Mouse (Mus musculus): ENCODE measurements at regions not wholly inside any gene's neighbourhood (a gene's known extent, or its start where the extent isn't known, plus 50 kb on each side); places are given as distances from the start of the nearest gene placed in this dataset.
"Not testable (repeated sequence)": the region's sequence is repeated elsewhere in the genome, so short reads cannot be mapped to it uniquely, and the experiment has no call there.

GRCm38 (mm10) chr13:50906431-50906830 lies 194.2 kb upstream of the Spin1 start:
- not testable (repeated sequence) for H3K27me3 ChIP-seq (replicated peaks; ENCODE audit: control insufficient read depth, insufficient read depth, low read length)

DNA sequence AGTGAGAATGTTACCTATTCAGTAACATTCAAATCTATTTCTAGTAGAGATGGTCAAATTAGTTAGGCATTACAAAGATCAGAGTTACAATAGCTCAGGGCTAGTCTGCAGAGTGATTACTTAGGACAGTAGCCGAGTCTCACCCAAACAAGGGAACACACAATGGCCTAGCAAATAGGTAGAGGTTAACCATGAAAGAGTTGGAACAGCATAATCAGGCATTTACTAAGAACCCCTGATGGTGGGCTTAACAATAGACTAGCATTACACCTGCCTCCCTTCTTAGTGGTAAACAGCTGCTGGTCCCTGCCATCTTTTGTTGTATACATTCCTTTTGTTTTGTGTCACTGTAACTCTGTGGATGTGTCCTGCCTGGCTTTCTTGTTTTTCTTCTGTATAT lies 193.8 kb upstream of the Spin1 start:
- ATAC-seq (replicated peaks; ENCODE audit: low FRiP score, low TSS enrichment, low read depth): no peak
- 83% methylated on average over 1 of the region's 1 CpGs for WGBS
- H3K9ac ChIP-seq (ENCODE audit: low read length): no peak overlapping the region

More at GRCm38 (mm10) chr13:50906431-50906830, 194.2 kb upstream of the Spin1 start:
- not testable (repeated sequence) for H3K9ac ChIP-seq (ENCODE audit: low read length); H3K4me1 ChIP-seq (replicated peaks; ENCODE audit: control insufficient read depth, insufficient read depth, low read length); H3K36me3 ChIP-seq (ENCODE audit: control insufficient read depth, insufficient read depth, low read length); H3K4me2 ChIP-seq (ENCODE audit: low read length); ATAC-seq (replicated peaks; ENCODE audit: low FRiP score, low TSS enrichment, low read depth); H3K4me3 ChIP-seq (ENCODE audit: low read depth, low read length); H3K27ac ChIP-seq (ENCODE audit: low read depth); DNase-seq (ENCODE audit: low spot score); H3K9me3 ChIP-seq (ENCODE audit: control insufficient read depth, low read length)
- WGBS: 89% methylated on average over 6 of the region's 6 CpGs

GRCm38 (mm10) chr13:50912776-50913175 lies 187.9 kb upstream of the Spin1 start:
- H3K4me3 ChIP-seq (ENCODE audit: low read depth, low read length); H3K9ac ChIP-seq (ENCODE audit: low read length); H3K27me3 ChIP-seq (replicated peaks; ENCODE audit: control insufficient read depth, insufficient read depth, low read length); H3K27ac ChIP-seq (ENCODE audit: low read depth); ATAC-seq (replicated peaks; ENCODE audit: low FRiP score, low TSS enrichment, low read depth); H3K36me3 ChIP-seq (ENCODE audit: control insufficient read depth, insufficient read depth, low read length); DNase-seq (ENCODE audit: low spot score); H3K9me3 ChIP-seq (ENCODE audit: control insufficient read depth, low read length); H3K4me1 ChIP-seq (replicated peaks; ENCODE audit: control insufficient read depth, insufficient read depth, low read length); H3K4me2 ChIP-seq (ENCODE audit: low read length): not testable (repeated sequence)
- 32% methylated on average over 2 of the region's 2 CpGs for WGBS

More for the DNA sequence above, 193.8 kb upstream of the Spin1 start:
- Histone ChIP-seq H3K27ac (ENCODE audit: low read depth) (no peak overlapping the region), H3K4me1 (replicated peaks; ENCODE audit: control insufficient read depth, insufficient read depth, low read length) (no peaks in the 10 kb centered on the region), H3K36me3 (ENCODE audit: control insufficient read depth, insufficient read depth, low read length) (no peaks in the 10 kb centered on the region), H3K9me3 (ENCODE audit: control insufficient read depth, low read length) (no peaks in the 10 kb centered on the region), H3K4me2 (ENCODE audit: low read length) (no peak overlapping the region), H3K4me3 (ENCODE audit: low read depth, low read length) (no peak overlapping the region), H3K27me3 (replicated peaks; ENCODE audit: control insufficient read depth, insufficient read depth, low read length) (no peaks in the 10 kb centered on the region)
- DNase-seq (ENCODE audit: low spot score): no peak

GRCm38 (mm10) chr13:50934017-50934416 lies 166.7 kb upstream of the Spin1 start:
- DNase-seq (ENCODE audit: low spot score): peak; percentile 23
- H3K27me3 ChIP-seq (replicated peaks; ENCODE audit: control insufficient read depth, insufficient read depth, low read length); H3K4me1 ChIP-seq (replicated peaks; ENCODE audit: control insufficient read depth, insufficient read depth, low read length); H3K36me3 ChIP-seq (ENCODE audit: control insufficient read depth, insufficient read depth, low read length); H3K9me3 ChIP-seq (ENCODE audit: control insufficient read depth, low read length); H3K4me2 ChIP-seq (ENCODE audit: low read length); H3K4me3 ChIP-seq (ENCODE audit: low read depth, low read length); H3K27ac ChIP-seq (ENCODE audit: low read depth); ATAC-seq (replicated peaks; ENCODE audit: low FRiP score, low TSS enrichment, low read depth); H3K9ac ChIP-seq (ENCODE audit: low read length): not testable (repeated sequence)
- WGBS: 85% methylated on average over 3 of the region's 3 CpGs

- H3K36me3 ChIP-seq (ENCODE audit: control insufficient read depth, insufficient read depth, low read length): no peaks in the 10 kb centered on the region
- H3K4me1 ChIP-seq (replicated peaks; ENCODE audit: control insufficient read depth, insufficient read depth, low read length): no peaks in the 10 kb centered on the region
- 74% methylated on average over 3 of the region's 3 CpGs for WGBS
- no peaks in the 10 kb centered on the region for H3K27me3 ChIP-seq (replicated peaks; ENCODE audit: control insufficient read depth, insufficient read depth, low read length)
- no peak overlapping the region for H3K4me2 ChIP-seq (ENCODE audit: low read length)
- ATAC-seq (replicated peaks; ENCODE audit: low FRiP score, low TSS enrichment, low read depth) (no peak), DNase-seq (ENCODE audit: low spot score) (no peak)
- H3K9me3 ChIP-seq (ENCODE audit: control insufficient read depth, low read length): no peaks in the 10 kb centered on the region
- H3K4me3 ChIP-seq (ENCODE audit: low read depth, low read length): no peak overlapping the region
- H3K9ac ChIP-seq (ENCODE audit: low read length): no peak overlapping the region
- no peak overlapping the region for H3K27ac ChIP-seq (ENCODE audit: low read depth)
These were observed 158.1 kb upstream of the Spin1 start for GRCm38 (mm10) chr13:50942561-50942960.

- no peak; the same call in 1 of the 2 replicates for ATAC-seq (replicated peaks; ENCODE audit: low FRiP score, low TSS enrichment, low read depth)
- Histone ChIP-seq H3K27me3 (replicated peaks; ENCODE audit: control insufficient read depth, insufficient read depth, low read length) (no peaks in the 10 kb centered on the region), H3K9ac (ENCODE audit: low read length) (no peak overlapping the region), H3K4me1 (replicated peaks; ENCODE audit: control insufficient read depth, insufficient read depth, low read length) (no peaks in the 10 kb centered on the region), H3K9me3 (ENCODE audit: control insufficient read depth, low read length) (no peaks in the 10 kb centered on the region), H3K4me2 (ENCODE audit: low read length) (no peak overlapping the region), H3K4me3 (ENCODE audit: low read depth, low read length) (no peak overlapping the region), H3K27ac (ENCODE audit: low read depth) (no peak overlapping the region), H3K36me3 (ENCODE audit: control insufficient read depth, insufficient read depth, low read length) (no peaks in the 10 kb centered on the region)
- 44% methylated on average over 6 of the region's 6 CpGs for WGBS
- peak; percentile 95 for DNase-seq (ENCODE audit: low spot score)
These were observed 151.0 kb upstream of the Spin1 start for GRCm38 (mm10) chr13:50949545-50950226.

DNA sequence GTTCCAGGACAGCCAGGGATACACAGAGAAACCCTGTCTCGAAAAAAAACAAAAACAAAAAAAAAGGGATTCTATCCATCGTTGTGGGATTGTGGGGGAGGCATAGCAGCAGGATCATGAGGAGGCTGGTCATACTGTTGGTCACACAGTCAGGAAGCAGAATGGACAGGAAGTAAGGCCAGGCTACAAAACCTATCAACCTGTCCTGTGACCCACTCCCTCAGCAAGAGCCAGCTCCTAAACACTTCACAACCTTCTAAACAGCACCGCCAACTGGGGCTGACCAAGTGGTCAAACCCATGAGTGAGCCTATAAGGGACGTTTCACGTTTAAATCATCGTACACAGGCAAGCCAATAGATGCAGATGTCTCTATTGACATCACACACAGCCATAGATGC lies 146.0 kb upstream of the Spin1 start:
- WGBS: 90% methylated on average over 6 of the region's 6 CpGs
- DNase-seq (ENCODE audit: low spot score): no peak
- Histone ChIP-seq H3K9me3 (ENCODE audit: control insufficient read depth, low read length) (no peaks in the 10 kb centered on the region), H3K27me3 (replicated peaks; ENCODE audit: control insufficient read depth, insufficient read depth, low read length) (no peaks in the 10 kb centered on the region), H3K9ac (ENCODE audit: low read length) (no peak overlapping the region), H3K4me3 (ENCODE audit: low read depth, low read length) (no peak overlapping the region), H3K4me2 (ENCODE audit: low read length) (no peak overlapping the region), H3K27ac (ENCODE audit: low read depth) (no peak overlapping the region), H3K36me3 (ENCODE audit: control insufficient read depth, insufficient read depth, low read length) (no peaks in the 10 kb centered on the region), H3K4me1 (replicated peaks; ENCODE audit: control insufficient read depth, insufficient read depth, low read length) (0 out of 2 replicates have a peak, but pooled peaks cover 3% of the 10 kb centered on the region)
- no peak for ATAC-seq (replicated peaks; ENCODE audit: low FRiP score, low TSS enrichment, low read depth)

DNA sequence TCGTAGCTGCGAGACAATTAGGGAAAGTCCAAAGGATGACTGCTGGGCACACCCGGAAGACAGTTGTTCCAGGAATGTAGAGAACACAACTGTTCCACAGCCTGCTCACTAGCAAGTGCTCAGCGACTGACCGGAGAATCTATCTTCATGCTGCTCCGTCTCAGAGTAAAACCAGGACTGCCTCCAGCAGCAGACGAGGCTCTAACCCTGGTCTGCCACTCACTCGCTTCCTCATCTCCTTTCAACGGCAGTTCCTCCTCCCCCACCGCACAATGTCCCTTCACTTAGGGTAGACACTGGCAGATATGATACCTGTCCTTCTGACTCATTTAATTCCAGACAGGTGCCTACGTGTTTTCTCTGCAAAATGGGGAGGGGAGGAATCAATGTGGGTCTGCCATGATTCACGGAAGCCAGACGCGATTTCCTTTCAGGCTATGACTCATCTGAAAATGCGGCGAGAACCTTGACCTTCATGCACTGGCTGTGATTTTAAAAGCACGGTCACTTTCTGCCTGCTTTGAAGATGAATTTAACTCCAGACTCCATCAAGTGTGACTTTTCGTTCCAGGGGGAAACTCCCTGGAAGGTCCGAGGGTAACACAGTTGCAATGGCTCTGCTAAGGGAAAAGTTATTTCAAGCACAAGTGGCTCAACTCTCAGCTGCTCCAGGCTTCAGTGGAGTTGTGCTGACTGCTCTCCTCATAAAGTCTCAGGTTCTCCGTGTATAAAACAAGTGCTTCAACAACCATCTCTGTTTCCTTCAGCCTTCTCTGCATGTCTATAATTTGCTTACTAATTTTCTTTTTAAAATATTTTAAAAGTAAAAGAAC lies 142.4 kb upstream of the Spin1 start:
- H3K9me3 ChIP-seq (ENCODE audit: control insufficient read depth, low read length): no peaks in the 10 kb centered on the region
- H3K9ac ChIP-seq (ENCODE audit: low read length): no peak overlapping the region
- H3K4me3 ChIP-seq (ENCODE audit: low read depth, low read length): no peak overlapping the region
- no peaks in the 10 kb centered on the region for H3K36me3 ChIP-seq (ENCODE audit: control insufficient read depth, insufficient read depth, low read length)
- H3K27me3 ChIP-seq (replicated peaks; ENCODE audit: control insufficient read depth, insufficient read depth, low read length): no peaks in the 10 kb centered on the region
- ATAC-seq (replicated peaks; ENCODE audit: low FRiP score, low TSS enrichment, low read depth) (peak; percentile 55; the same call in 1 of the 2 replicates), DNase-seq (ENCODE audit: low spot score) (peak; percentile 62)
- H3K27ac ChIP-seq (ENCODE audit: low read depth): no peak overlapping the region
- H3K4me1 ChIP-seq (replicated peaks; ENCODE audit: control insufficient read depth, insufficient read depth, low read length): 0 out of 2 replicates have a peak, but pooled peaks cover 3% of the 10 kb centered on the region
- 31% methylated on average over 20 of the region's 20 CpGs for WGBS
- H3K4me2 ChIP-seq (ENCODE audit: low read length): peak overlapping the region; percentile 38
